Mouse (Mus musculus): ENCODE results near the gene A2m. TPM values are rescaled to one million over a fixed set of nuclear protein-coding genes. Genes with fewer than 3 reads are reported as not detected.

Gene A2m
- 1.5 and 1.6 TPM in 2 replicates for polyA plus RNA-seq (2012; rRNA removed)

DNA sequence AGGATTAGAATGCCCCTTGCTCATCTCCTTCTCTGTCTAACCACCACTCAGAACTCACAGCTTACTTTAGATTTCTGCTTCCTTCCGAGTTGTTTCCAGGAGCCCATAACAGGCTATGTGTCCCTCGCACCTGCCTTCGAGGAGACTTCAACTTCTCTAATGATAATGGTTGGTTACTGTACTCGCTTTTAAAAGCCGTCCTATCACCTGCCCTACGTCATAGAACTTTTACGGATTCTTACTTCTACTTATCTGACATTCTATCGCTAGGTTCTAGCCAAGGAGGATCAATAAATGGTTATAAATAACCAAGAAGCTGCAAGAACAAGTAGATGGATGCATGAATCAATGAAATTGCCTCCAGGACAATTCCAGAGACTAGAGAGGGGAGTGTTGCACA is at the start of gene A2m:
TSS of gene A2m (plus strand) at position 301 of the 400 bp plus-strand sequence.
- H3K27ac ChIP-seq (ENCODE audit: control insufficient read depth, insufficient read depth, low read depth, low read length), result no peak within 1 kb of the TSS
- peaks cover 2% of the 10 kb centered on the region; the same call in 1 of the 2 replicates for H3K4me1 ChIP-seq (ENCODE audit: control insufficient read depth, insufficient read depth, low read length)
- peak within 1 kb of the TSS; percentile 65 for H3K4me3 ChIP-seq (ENCODE audit: control insufficient read depth, low read depth, low read length)
- H3K27me3 ChIP-seq (ENCODE audit: control insufficient read depth, insufficient read depth, low read length), result no peaks in the 10 kb centered on the region
- H3K36me3 ChIP-seq (ENCODE audit: control insufficient read depth, insufficient read depth, low read length), result no peaks in the 10 kb centered on the region
- TF ChIP-seq CTCF (IDR thresholded peaks at IDR 0.05; ENCODE audit: control insufficient read depth, insufficient read depth, insufficient replicate concordance, low read depth, low read length) (no peak), POLR2A (IDR thresholded peaks at IDR 0.05; ENCODE audit: control insufficient read depth, low read depth, low read length) (no peak)

DNA sequence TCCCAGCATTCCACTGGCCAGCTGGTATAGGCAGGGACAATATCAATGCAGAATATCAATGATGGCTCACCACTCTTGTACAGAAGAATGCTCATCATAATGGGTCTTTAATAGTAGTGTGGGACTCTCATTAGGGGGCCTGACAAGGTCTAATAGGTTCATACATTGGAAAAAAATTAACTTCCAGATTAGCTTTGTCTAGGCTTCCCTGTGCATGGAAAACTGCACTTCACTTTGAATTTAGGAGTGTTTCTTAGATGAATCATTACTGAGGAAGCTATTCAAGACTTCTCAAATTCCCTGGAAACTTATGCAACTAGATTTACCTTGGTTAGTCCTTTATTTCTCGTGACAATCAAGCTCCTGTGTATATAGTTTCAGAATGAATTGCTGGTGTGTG is 45.0 kb upstream of the A2m start:
- Histone ChIP-seq H3K36me3 (ENCODE audit: control insufficient read depth, insufficient read depth, low read length) (no peaks in the 10 kb centered on the region), H3K4me1 (ENCODE audit: control insufficient read depth, insufficient read depth, low read length) (no peaks in the 10 kb centered on the region), H3K4me3 (ENCODE audit: control insufficient read depth, low read depth, low read length) (no peak overlapping the region), H3K27me3 (ENCODE audit: control insufficient read depth, insufficient read depth, low read length) (no peaks in the 10 kb centered on the region), H3K27ac (ENCODE audit: control insufficient read depth, insufficient read depth, low read depth, low read length) (no peak overlapping the region)
- no peak for TF ChIP-seq CTCF (IDR thresholded peaks at IDR 0.05; ENCODE audit: control insufficient read depth, insufficient read depth, insufficient replicate concordance, low read depth, low read length)
- no peak for TF ChIP-seq POLR2A (IDR thresholded peaks at IDR 0.05; ENCODE audit: control insufficient read depth, low read depth, low read length)

- Histone ChIP-seq H3K27me3 (ENCODE audit: control insufficient read depth, insufficient read depth, low read length) (no peaks in the 10 kb centered on the region), H3K36me3 (ENCODE audit: control insufficient read depth, insufficient read depth, low read length) (no peaks in the 10 kb centered on the region), H3K4me3 (ENCODE audit: control insufficient read depth, low read depth, low read length) (no peak overlapping the region), H3K27ac (ENCODE audit: control insufficient read depth, insufficient read depth, low read depth, low read length) (no peak overlapping the region), H3K4me1 (ENCODE audit: control insufficient read depth, insufficient read depth, low read length) (no peaks in the 10 kb centered on the region)
- TF ChIP-seq POLR2A (IDR thresholded peaks at IDR 0.05; ENCODE audit: control insufficient read depth, low read depth, low read length) (no peak), CTCF (IDR thresholded peaks at IDR 0.05; ENCODE audit: control insufficient read depth, insufficient read depth, insufficient replicate concordance, low read depth, low read length) (no peak)
Measured at GRCm38 (mm10) chr6:121600927-121601326, 34.2 kb upstream of the A2m start.

GRCm38 (mm10) chr6:121607861-121608260 is 27.3 kb upstream of the A2m start:
- TF ChIP-seq POLR2A (IDR thresholded peaks at IDR 0.05; ENCODE audit: control insufficient read depth, low read depth, low read length) (no peak), CTCF (IDR thresholded peaks at IDR 0.05; ENCODE audit: control insufficient read depth, insufficient read depth, insufficient replicate concordance, low read depth, low read length) (no peak)
- no peak overlapping the region for H3K27ac ChIP-seq (ENCODE audit: control insufficient read depth, insufficient read depth, low read depth, low read length)
- no peaks in the 10 kb centered on the region for H3K27me3 ChIP-seq (ENCODE audit: control insufficient read depth, insufficient read depth, low read length)
- no peak overlapping the region for H3K4me3 ChIP-seq (ENCODE audit: control insufficient read depth, low read depth, low read length)
- H3K4me1 ChIP-seq (ENCODE audit: control insufficient read depth, insufficient read depth, low read length), result no peaks in the 10 kb centered on the region
- no peaks in the 10 kb centered on the region for H3K36me3 ChIP-seq (ENCODE audit: control insufficient read depth, insufficient read depth, low read length)

- H3K27ac ChIP-seq (ENCODE audit: control insufficient read depth, insufficient read depth, low read depth, low read length), result no peak overlapping the region
- H3K36me3 ChIP-seq (ENCODE audit: control insufficient read depth, insufficient read depth, low read length), result no peaks in the 10 kb centered on the region
- no peaks in the 10 kb centered on the region for H3K27me3 ChIP-seq (ENCODE audit: control insufficient read depth, insufficient read depth, low read length)
- no peaks in the 10 kb centered on the region for H3K4me1 ChIP-seq (ENCODE audit: control insufficient read depth, insufficient read depth, low read length)
- no peak overlapping the region for H3K4me3 ChIP-seq (ENCODE audit: control insufficient read depth, low read depth, low read length)
- no peak for TF ChIP-seq POLR2A (IDR thresholded peaks at IDR 0.05; ENCODE audit: control insufficient read depth, low read depth, low read length)
Measured at GRCm38 (mm10) chr6:121611796-121612195, 23.4 kb upstream of the A2m start.

- no peak overlapping the region for H3K27ac ChIP-seq (ENCODE audit: control insufficient read depth, insufficient read depth, low read depth, low read length)
- no peaks in the 10 kb centered on the region for H3K4me1 ChIP-seq (ENCODE audit: control insufficient read depth, insufficient read depth, low read length)
- no peaks in the 10 kb centered on the region for H3K36me3 ChIP-seq (ENCODE audit: control insufficient read depth, insufficient read depth, low read length)
- no peak for TF ChIP-seq POLR2A (IDR thresholded peaks at IDR 0.05; ENCODE audit: control insufficient read depth, low read depth, low read length)
- no peak for TF ChIP-seq CTCF (IDR thresholded peaks at IDR 0.05; ENCODE audit: control insufficient read depth, insufficient read depth, insufficient replicate concordance, low read depth, low read length)
- no peak overlapping the region for H3K4me3 ChIP-seq (ENCODE audit: control insufficient read depth, low read depth, low read length)
- no peaks in the 10 kb centered on the region for H3K27me3 ChIP-seq (ENCODE audit: control insufficient read depth, insufficient read depth, low read length)
Measured at GRCm38 (mm10) chr6:121617476-121617875, 17.7 kb upstream of the A2m start.

DNA sequence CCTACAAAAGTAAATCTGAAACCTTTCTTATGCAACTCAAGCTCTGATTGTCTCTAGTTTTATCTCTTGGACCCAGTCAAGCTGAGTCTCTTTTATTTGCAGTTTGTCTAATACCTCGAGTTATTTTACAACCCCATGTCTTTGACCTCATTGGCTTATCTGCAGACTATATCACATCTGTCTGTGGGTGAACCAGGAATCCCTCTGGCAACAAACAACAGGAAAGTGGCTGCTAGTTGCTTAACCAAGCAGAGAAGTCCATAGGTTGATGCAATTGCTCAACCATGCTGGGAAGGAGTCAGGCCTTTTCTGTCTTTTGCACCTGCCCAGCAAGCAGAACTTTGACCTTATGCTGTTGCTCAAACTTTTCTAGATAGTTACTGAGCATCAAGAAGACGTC is 12.7 kb upstream of the A2m start:
- Histone ChIP-seq H3K36me3 (ENCODE audit: control insufficient read depth, insufficient read depth, low read length) (no peaks in the 10 kb centered on the region), H3K27ac (ENCODE audit: control insufficient read depth, insufficient read depth, low read depth, low read length) (no peak overlapping the region), H3K4me1 (ENCODE audit: control insufficient read depth, insufficient read depth, low read length) (no peaks in the 10 kb centered on the region), H3K4me3 (ENCODE audit: control insufficient read depth, low read depth, low read length) (no peak overlapping the region), H3K27me3 (ENCODE audit: control insufficient read depth, insufficient read depth, low read length) (no peaks in the 10 kb centered on the region)
- TF ChIP-seq POLR2A (IDR thresholded peaks at IDR 0.05; ENCODE audit: control insufficient read depth, low read depth, low read length) (no peak), CTCF (IDR thresholded peaks at IDR 0.05; ENCODE audit: control insufficient read depth, insufficient read depth, insufficient replicate concordance, low read depth, low read length) (no peak)

DNA sequence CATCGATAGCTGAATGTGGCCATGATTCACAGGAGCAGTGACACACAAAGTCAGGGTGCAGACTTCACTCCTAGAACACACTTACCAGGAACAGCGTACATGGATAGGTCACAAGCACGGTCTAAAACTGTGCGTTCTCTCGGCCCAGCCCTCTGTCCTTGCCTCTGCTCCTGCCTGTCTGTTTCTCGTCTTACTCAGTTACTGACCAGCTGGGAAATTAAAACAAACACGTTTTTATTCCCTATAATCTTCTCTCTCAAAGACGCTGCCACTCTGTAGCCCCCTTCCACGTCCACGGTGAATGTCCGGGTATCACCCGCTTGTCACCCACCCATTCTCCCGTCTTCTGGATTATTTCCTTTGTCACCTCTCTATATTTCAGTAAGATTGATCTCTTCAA is 656 bp upstream of the A2m start:
- peaks cover 2% of the 10 kb centered on the region; the same call in 1 of the 2 replicates for H3K4me1 ChIP-seq (ENCODE audit: control insufficient read depth, insufficient read depth, low read length)
- H3K36me3 ChIP-seq (ENCODE audit: control insufficient read depth, insufficient read depth, low read length), result no peaks in the 10 kb centered on the region
- no peak overlapping the region for H3K27ac ChIP-seq (ENCODE audit: control insufficient read depth, insufficient read depth, low read depth, low read length)
- no peaks in the 10 kb centered on the region for H3K27me3 ChIP-seq (ENCODE audit: control insufficient read depth, insufficient read depth, low read length)
- peak overlapping the region; percentile 65 for H3K4me3 ChIP-seq (ENCODE audit: control insufficient read depth, low read depth, low read length)
- TF ChIP-seq POLR2A (IDR thresholded peaks at IDR 0.05; ENCODE audit: control insufficient read depth, low read depth, low read length), result no peak
- no peak for TF ChIP-seq CTCF (IDR thresholded peaks at IDR 0.05; ENCODE audit: control insufficient read depth, insufficient read depth, insufficient replicate concordance, low read depth, low read length)

Data from testis, adult 2 months (tissue).